Mouse (Mus musculus) MEL (cell line): ENCODE results near the gene Ephb6. TPM values are rescaled to one million over a fixed set of nuclear protein-coding genes. Genes with fewer than 3 reads are reported as not detected.

ENCODE experiments used
- DNase-seq: peaks from one replicate; pipeline ENCODE4 v3.0.0; 2011; ENCODE audit warnings: low read depth, low spot score
- H3K27ac ChIP-seq: 2 replicates; pipeline ENCODE4 v1.5.1; 2012; ENCODE audit warnings: low read depth, mild to moderate bottlenecking, control low read depth, low read length, moderate library complexity; ENCODE audit not compliant: control insufficient read depth
- H3K27me3 ChIP-seq, 2 experiments: fragments of 150-350 bp in 1 of 2; sonication (generic) in 1 of 2; 2 replicates each; pipeline ENCODE4 v1.6.1; 2012; ENCODE audit warnings: low read length in 2 of 2, mild to moderate bottlenecking in 2 of 2, improper control_type of control experiment in 1 of 2, moderate library complexity in 1 of 2; ENCODE audit not compliant: insufficient read depth in 2 of 2, control insufficient read depth in 1 of 2
- H3K36me3 ChIP-seq, 2 experiments: 2 replicates each; pipeline ENCODE4 v1.6.1; 2012 to 2014; ENCODE audit warnings: low read length in 2 of 2, improper control_type of control experiment in 1 of 2, inconsistent platforms in 1 of 2, mild to moderate bottlenecking in 1 of 2; ENCODE audit not compliant: insufficient read depth in 2 of 2, control insufficient read depth in 1 of 2
- H3K4me1 ChIP-seq, 2 experiments: fragments of 150-350 bp in 1 of 2; sonication (generic) in 1 of 2; 2 replicates each; pipeline ENCODE4 v1.6.1; 2012; ENCODE audit warnings: low read length in 2 of 2, improper control_type of control experiment in 1 of 2, mild to moderate bottlenecking in 1 of 2; ENCODE audit not compliant: insufficient read depth in 2 of 2, control insufficient read depth in 1 of 2
- H3K4me3 ChIP-seq, 2 experiments: fragments of 150-350 bp in 1 of 2; sonication (generic) in 1 of 2; 2 replicates each; pipeline ENCODE4 v1.5.1; 2012; ENCODE audit warnings: low read depth in 2 of 2, low read length in 2 of 2, mild to moderate bottlenecking in 2 of 2, moderate library complexity in 2 of 2, control low read depth in 1 of 2, improper control_type of control experiment in 1 of 2; ENCODE audit not compliant: control insufficient read depth in 1 of 2, insufficient read depth in 1 of 2
- H3K79me2 ChIP-seq: 2 replicates; pipeline ENCODE4 v1.6.1; 2012; ENCODE audit warnings: mild to moderate bottlenecking, low read length, moderate library complexity; ENCODE audit not compliant: control insufficient read depth, poor library complexity, insufficient read depth
- H3K9ac ChIP-seq: 2 replicates; pipeline ENCODE4 v1.6.1; 2012; ENCODE audit warnings: low read depth, mild to moderate bottlenecking, control low read depth, low read length, moderate library complexity; ENCODE audit not compliant: control insufficient read depth, poor library complexity, severe bottlenecking
- H3K9me3 ChIP-seq: fragments of 150-350 bp; sonication (generic); replicated peaks from 2 replicates; pipeline ENCODE4 v1.6.1; 2012; ENCODE audit warnings: mild to moderate bottlenecking, low read length, improper control_type of control experiment, moderate library complexity; ENCODE audit not compliant: insufficient read depth
- CHD1 ChIP-seq: IDR thresholded peaks from 2 replicates; pipeline ENCODE4 v1.6.1; 2012; ENCODE audit warnings: low read depth, mild to moderate bottlenecking, inconsistent platforms, low read length, improper control_type of control experiment
- CHD2 ChIP-seq: IDR thresholded peaks from 2 replicates; pipeline ENCODE4 v1.6.1; 2011; ENCODE audit warnings: low read length, improper control_type of control experiment
- CTCF ChIP-seq, 3 experiments: IDR thresholded peaks in 2 of 3; conservative IDR thresholded peaks in 1 of 3; 2 replicates each; pipeline ENCODE4 v1.5.1; 2011 to 2012; ENCODE audit warnings: low read length in 3 of 3, low read depth in 2 of 3, mild to moderate bottlenecking in 2 of 3, improper control_type of control experiment in 1 of 3, inconsistent platforms in 1 of 3, mixed read lengths in 1 of 3, moderate library complexity in 1 of 3; ENCODE audit not compliant: control insufficient read depth in 1 of 3, insufficient read depth in 1 of 3, poor library complexity in 1 of 3, severe bottlenecking in 1 of 3
- ELF1 ChIP-seq: IDR thresholded peaks from 2 replicates; pipeline ENCODE4 v1.6.1; 2014; ENCODE audit warnings: low read depth, mild to moderate bottlenecking, inconsistent platforms, low read length, improper control_type of control experiment, moderate library complexity
- GATA1 ChIP-seq: IDR thresholded peaks from 2 replicates; pipeline ENCODE4 v1.6.1; 2011; ENCODE audit warnings: low read depth, low read length, improper control_type of control experiment
- HCFC1 ChIP-seq: IDR thresholded peaks from 2 replicates; pipeline ENCODE4 v1.6.1; 2012; ENCODE audit warnings: low read depth, mild to moderate bottlenecking, inconsistent platforms, low read length, improper control_type of control experiment, moderate library complexity
- JUND ChIP-seq: IDR thresholded peaks from 2 replicates; pipeline ENCODE4 v1.6.1; 2011; ENCODE audit warnings: low read depth, mild to moderate bottlenecking, improper control_type of control experiment, low read length
- MAZ ChIP-seq: IDR thresholded peaks from 2 replicates; pipeline ENCODE4 v1.6.1; 2012; ENCODE audit warnings: low read depth, mild to moderate bottlenecking, inconsistent platforms, low read length, improper control_type of control experiment
- MXI1 ChIP-seq: IDR thresholded peaks from 2 replicates; pipeline ENCODE4 v1.6.1; 2011; ENCODE audit warnings: mild to moderate bottlenecking, low read depth, low read length, improper control_type of control experiment
- MYB ChIP-seq: IDR thresholded peaks from 2 replicates; pipeline ENCODE4 v1.6.1; 2011; ENCODE audit warnings: mild to moderate bottlenecking, low read depth, low read length, improper control_type of control experiment
- NRF1 ChIP-seq: IDR thresholded peaks from 2 replicates; pipeline ENCODE4 v1.6.1; 2014; ENCODE audit warnings: low read depth, mild to moderate bottlenecking, inconsistent platforms, low read length, improper control_type of control experiment, moderate library complexity; ENCODE audit not compliant: poor library complexity, insufficient read depth, severe bottlenecking
- POLR2AphosphoS5 ChIP-seq: IDR thresholded peaks from 2 replicates; pipeline ENCODE4 v1.6.1; 2012; ENCODE audit warnings: low read depth, borderline replicate concordance, mild to moderate bottlenecking, inconsistent platforms, low read length, moderate library complexity, mixed read lengths
- UBTF ChIP-seq: IDR thresholded peaks from 2 replicates; pipeline ENCODE4 v1.6.1; 2012; ENCODE audit warnings: low read depth, mild to moderate bottlenecking, inconsistent platforms, low read length, improper control_type of control experiment, moderate library complexity, borderline replicate concordance; ENCODE audit not compliant: insufficient read depth
- USF1 ChIP-seq: IDR thresholded peaks from 2 replicates; pipeline ENCODE4 v1.6.1; 2014; ENCODE audit warnings: low read depth, mild to moderate bottlenecking, inconsistent platforms, low read length, improper control_type of control experiment, moderate library complexity
- ZKSCAN1 ChIP-seq: IDR thresholded peaks from 2 replicates; pipeline ENCODE4 v1.6.1; 2012; ENCODE audit warnings: low read depth, mild to moderate bottlenecking, inconsistent platforms, low read length, improper control_type of control experiment, moderate library complexity
- ZMIZ1 ChIP-seq: IDR thresholded peaks from 2 replicates; pipeline ENCODE4 v1.6.1; 2012; ENCODE audit warnings: low read depth, mild to moderate bottlenecking, inconsistent platforms, low read length, improper control_type of control experiment, moderate library complexity
- ZNF384 ChIP-seq: IDR thresholded peaks from 2 replicates; pipeline ENCODE4 v1.6.1; 2012; ENCODE audit warnings: low read depth, mild to moderate bottlenecking, inconsistent platforms, low read length, improper control_type of control experiment
- polyA plus RNA-seq, 2 experiments: library from polyadenylated mRNA; stranded (reverse) in 1 of 2; unstranded in 1 of 2; fragments of >175 nt in 1 of 2; fragments of >200 nt in 1 of 2; gene quantifications; 2 replicates each; pipeline versions ENCODE4 v1.2.1 to v1.2.4; 2012; ENCODE audit warnings: low replicate concordance in 2 of 2, low read depth in 1 of 2; ENCODE audit not compliant: insufficient read length in 2 of 2, insufficient read depth in 1 of 2, missing spikeins in 1 of 2
- total RNA-seq: library from RNA; depleted of rRNA; stranded (reverse); fragments of 300-350 nt; gene quantifications from 2 replicates; pipeline ENCODE4 v1.2.3, GENCODE M21; 2012

The Ephb6 gene
- total and polyA plus RNA-seq, 3 experiments, result 1.0 to 5.2 TPM; not detected in 1

- no peak for TF ChIP-seq POLR2AphosphoS5
- TF ChIP-seq HCFC1, result no peak
- no peak for TF ChIP-seq GATA1
- DNase-seq, result no peak
- Histone ChIP-seq H3K9ac (no peak overlapping the region), H3K79me2 (no peaks in the 10 kb centered on the region), H3K4me3 (no peak overlapping the region), H3K27me3 (no peaks in the 10 kb centered on the region), H3K4me1 (no peaks in the 10 kb centered on the region), H3K9me3 (no peaks in the 10 kb centered on the region), H3K27ac (no peak overlapping the region), H3K36me3 (no peaks in the 10 kb centered on the region)
Measured at GRCm38 (mm10) chr6:41620173-41620798, 15.0 kb downstream of the Ephb6 start.

DNA sequence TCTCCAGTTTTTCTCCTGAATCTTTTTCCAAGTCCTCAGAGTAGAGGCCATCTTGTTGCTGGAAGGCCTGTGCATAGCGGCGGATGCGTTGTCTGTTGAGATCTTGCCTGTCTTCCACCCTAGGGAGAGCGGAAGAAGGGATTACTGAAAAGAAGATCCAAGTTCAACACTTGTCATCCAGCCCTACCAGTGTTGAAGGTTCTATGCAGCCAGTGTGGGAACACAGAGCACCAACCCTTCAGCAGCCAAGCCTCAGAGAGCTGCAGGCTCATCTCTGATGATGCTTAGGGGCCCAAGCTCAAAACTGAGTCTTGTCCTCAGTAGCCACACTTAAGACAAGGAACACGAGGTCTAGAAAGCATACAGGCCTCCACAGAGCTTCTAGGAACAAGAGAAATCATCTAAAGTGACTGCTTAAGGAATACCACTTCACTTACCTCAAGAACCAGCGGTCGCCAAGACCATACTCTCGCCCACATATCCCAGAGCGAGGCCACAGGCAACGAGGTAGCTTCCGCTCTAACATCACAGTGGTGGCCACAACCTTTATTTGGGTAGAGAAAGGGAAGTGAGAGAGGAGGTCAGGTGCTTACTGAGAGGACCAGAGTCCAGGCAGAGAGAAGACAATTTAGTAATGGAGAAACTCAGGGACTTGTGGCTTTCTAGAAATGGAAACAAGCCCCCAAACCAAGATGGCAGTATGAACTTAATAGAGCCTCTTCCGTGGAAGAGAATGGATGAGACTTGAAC is 16.1 kb downstream of the Ephb6 start:
- H3K9ac ChIP-seq, result no peak overlapping the region
- H3K4me3 ChIP-seq, result no peak overlapping the region
- H3K36me3 ChIP-seq, result no peaks in the 10 kb centered on the region
- no peak for DNase-seq
- no peaks in the 10 kb centered on the region for H3K79me2 ChIP-seq
- H3K27ac ChIP-seq, result no peak overlapping the region
- H3K4me1 ChIP-seq, result no peaks in the 10 kb centered on the region
- no peaks in the 10 kb centered on the region for H3K9me3 ChIP-seq
- no peaks in the 10 kb centered on the region for H3K27me3 ChIP-seq
- TF ChIP-seq MAZ, result no peak
- TF ChIP-seq USF1, result no peak
- TF ChIP-seq CHD2, result no peak
- no peak for TF ChIP-seq ZNF384
- no peak for TF ChIP-seq ELF1
- no peak for TF ChIP-seq NRF1
- no peak for TF ChIP-seq UBTF
- no peak for TF ChIP-seq ZKSCAN1
- no peak for TF ChIP-seq CTCF (IDR thresholded peaks at IDR 0.05 in 2 of 3, conservative IDR thresholded peaks at IDR 0.05 in 1 of 3; ENCODE audit: control insufficient read depth in 1 of 3, insufficient read depth in 1 of 3, low read depth in 2 of 3, low read length in 3 of 3, poor library complexity in 1 of 3, severe bottlenecking in 1 of 3)
- no peak for TF ChIP-seq JUND
- TF ChIP-seq GATA1, result no peak
- TF ChIP-seq MYB, result no peak
- TF ChIP-seq MXI1, result no peak
- no peak for TF ChIP-seq ZMIZ1
- no peak for TF ChIP-seq CHD1
